Mouse (Mus musculus): ENCODE results near the gene Dph5.

Dph5 gene

GRCm38 (mm10) chr3:115951221-115951620 is 63.6 kb downstream of the Dph5 start:
- DNase-seq (ENCODE audit: low read depth, low spot score) = no peak

DNA sequence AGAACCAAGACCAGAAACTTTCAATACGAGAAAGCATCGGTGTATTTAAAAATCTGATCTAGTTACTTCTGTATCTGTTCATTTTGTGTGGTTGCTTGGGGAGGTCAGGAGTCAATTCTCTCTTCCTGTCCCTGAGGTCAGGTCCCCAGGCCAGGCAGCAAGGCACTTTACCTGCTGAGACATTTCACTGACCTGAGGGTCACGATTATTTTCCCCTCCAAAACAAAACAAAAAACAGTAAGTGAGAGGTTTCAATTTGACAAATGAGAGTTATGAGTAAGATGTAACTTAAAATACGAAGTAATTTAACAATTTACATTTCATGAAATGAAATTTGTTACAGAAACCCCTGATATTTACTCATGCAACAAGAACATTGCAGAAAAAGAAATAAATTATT is 64.7 kb downstream of the Dph5 start:
- no peak for DNase-seq (ENCODE audit: low read depth, low spot score)

GRCm38 (mm10) chr3:115953088-115953487 is 65.5 kb downstream of the Dph5 start:
- DNase-seq (ENCODE audit: low read depth, low spot score) = no peak

- no peak for DNase-seq (ENCODE audit: low read depth, low spot score)
Observed at GRCm38 (mm10) chr3:115957223-115957622, 69.6 kb downstream of the Dph5 start.

- no peak for DNase-seq (ENCODE audit: low read depth, low spot score)
Observed at GRCm38 (mm10) chr3:115961311-115962027, 73.8 kb downstream of the Dph5 start.

DNA sequence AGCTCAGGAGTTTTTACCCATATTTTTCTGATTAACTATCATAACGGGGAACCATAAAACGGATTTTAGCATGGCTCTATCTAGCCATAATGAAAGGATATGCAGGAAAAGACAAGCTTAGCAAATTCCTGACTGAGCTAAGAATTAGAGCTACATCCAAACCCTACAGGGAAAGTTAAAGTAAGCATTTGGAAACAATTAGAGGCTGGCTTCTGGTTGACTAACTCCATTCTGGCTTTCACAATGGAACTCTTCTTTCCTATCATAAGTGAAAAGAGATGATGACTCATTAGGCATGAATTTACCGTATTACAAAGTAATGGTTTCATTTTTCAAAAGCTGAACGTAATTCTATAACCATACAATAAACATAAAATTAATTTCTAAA is 74.4 kb downstream of the Dph5 start:
- DNase-seq (ENCODE audit: low read depth, low spot score) = no peak

GRCm38 (mm10) chr3:115963597-115963996 is 76.0 kb downstream of the Dph5 start:
- no peak for DNase-seq (ENCODE audit: low read depth, low spot score)

GRCm38 (mm10) chr3:115964071-115964470 is 76.4 kb downstream of the Dph5 start:
- DNase-seq (ENCODE audit: low read depth, low spot score) = no peak

GRCm38 (mm10) chr3:115968745-115969530 is 81.3 kb downstream of the Dph5 start:
- no peak for DNase-seq (ENCODE audit: low read depth, low spot score)

DNA sequence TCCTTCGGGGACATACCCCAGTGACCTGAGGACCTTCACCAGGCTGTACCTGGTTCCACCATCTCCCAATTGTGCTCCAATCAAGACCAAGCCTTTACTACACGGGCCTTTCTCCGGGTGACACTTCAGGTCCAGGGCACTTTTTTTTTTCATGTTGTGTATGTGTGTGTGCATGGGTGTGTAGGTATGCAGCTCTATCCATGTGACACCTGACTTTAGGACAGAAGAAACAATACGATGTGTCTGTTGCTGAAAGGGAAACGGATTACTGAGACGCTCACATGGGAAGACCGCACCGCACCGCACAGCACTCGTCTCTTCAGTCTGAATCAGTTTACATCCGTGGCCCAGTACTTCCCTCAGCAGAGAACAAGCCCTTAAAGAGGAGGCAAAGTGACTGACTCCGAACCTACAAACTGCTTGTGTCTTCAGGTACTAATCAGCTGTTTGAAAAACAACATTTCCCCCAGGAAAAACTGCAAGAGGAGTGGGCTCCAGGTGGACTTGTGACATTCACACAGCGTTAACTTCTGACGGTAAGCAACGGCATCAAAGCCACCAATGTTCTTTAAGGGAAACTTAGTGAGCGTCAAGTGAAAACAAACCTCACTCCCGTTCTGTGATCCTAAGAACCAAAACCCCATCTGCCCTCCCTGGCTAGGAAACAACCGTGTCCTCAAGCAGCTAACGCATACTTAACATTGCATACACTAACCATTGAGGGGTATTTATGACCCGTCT is 83.6 kb downstream of the Dph5 start:
- no peak for DNase-seq (ENCODE audit: low read depth, low spot score)

DNA sequence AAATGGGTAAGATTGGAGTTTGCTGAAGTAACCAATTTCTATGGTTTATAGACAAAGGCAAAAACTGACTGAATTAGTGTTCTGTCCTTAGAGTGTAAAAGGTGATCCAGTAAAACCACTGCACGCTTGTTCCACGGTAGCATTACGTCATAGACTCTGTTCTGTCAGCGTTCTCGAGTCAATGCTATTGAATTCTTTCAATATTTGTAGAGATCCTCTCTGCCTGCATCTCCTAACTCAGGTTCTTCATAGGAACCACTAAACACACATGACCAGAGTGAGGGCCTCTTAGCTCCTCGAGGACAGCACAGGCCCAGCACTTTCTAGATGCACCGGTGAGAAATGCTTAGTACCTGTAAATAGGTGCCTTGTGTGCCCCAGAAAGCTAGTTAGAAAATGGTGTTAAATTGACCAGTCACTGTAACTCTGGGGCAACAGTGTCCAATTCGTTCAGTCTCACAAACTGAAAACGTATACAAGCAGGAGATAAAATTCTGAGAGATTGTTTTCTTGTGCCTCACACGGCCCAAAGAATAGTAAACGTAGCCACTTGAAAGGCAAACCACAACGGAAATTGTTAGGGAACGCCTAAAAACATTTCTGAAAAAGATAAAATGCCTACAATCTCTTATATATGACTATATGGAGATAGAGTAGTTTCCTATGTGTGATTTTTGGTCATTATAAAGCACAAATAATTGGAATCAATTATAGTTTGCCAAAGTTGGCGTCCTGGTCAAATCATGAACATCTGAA is 84.4 kb downstream of the Dph5 start:
- no peak for DNase-seq (ENCODE audit: low read depth, low spot score)

- DNase-seq (ENCODE audit: low read depth, low spot score) = no peak
Observed at GRCm38 (mm10) chr3:115974228-115974627, 86.6 kb downstream of the Dph5 start.

DNA sequence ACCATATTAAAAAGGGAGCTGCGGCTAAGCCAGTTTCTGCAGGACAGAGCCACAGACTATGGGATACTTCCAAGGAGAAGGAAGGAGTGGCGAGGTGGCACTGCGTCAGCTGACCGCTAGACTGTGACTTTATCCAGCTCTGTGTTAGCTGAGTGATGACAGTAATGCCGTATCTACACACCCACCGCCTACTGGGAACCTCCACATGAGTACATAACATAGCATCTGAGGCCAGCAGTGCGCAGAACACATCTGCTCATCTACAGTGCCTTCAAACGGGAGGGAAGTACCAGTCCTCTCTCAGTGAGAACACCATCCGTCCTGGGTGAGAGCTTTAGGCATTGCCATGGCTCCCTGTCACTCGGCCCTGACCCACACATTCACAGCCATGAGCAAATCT is 87.4 kb downstream of the Dph5 start:
- no peak for DNase-seq (ENCODE audit: low read depth, low spot score)

GRCm38 (mm10) chr3:115979000-115979399 is 91.4 kb downstream of the Dph5 start:
- peak; percentile 10 for DNase-seq (ENCODE audit: low read depth, low spot score)

- DNase-seq (ENCODE audit: low read depth, low spot score) = no peak
Observed at GRCm38 (mm10) chr3:115983217-115983616, 95.6 kb downstream of the Dph5 start.

Measured in brain, embryonic 18.5 days (tissue).